ENCODE assay signal across 9 mouse cellular contexts in genomic region chr11:98035977-98036377, GRCm38 (mm10). TPM values are rescaled to one million over a fixed set of nuclear protein-coding genes. Genes with fewer than 3 reads are reported as not detected.
DNase-seq lines count a peak whose midpoint lies in the region; ATAC-seq and TF ChIP-seq lines count a peak whose summit lies in the region.
"Had no signal": no experiment of that assay in that cellular context is flagged by ENCODE, and none has a peak within 500 bp of the region (broad histone marks: within the 10 kb centered on the region; RNA-seq: fewer than 3 reads in every experiment).

No protein-coding gene starts in this region.

- H3K4me2 ChIP-seq in forebrain, embryonic 13.5 days, result peak overlapping the region; percentile 76
- H3K4me2 ChIP-seq in stomach, embryonic 16.5 days (ENCODE audit: low read depth, low read length), result peak overlapping the region; percentile 53

- peak; percentile 54 for ATAC-seq in forebrain, embryonic 13.5 days
- ATAC-seq in stomach, embryonic 16.5 days (ENCODE audit: insufficient read depth, low FRiP score), result peak; percentile 59; the same call in 1 of the 2 replicates

- H3K9ac ChIP-seq in forebrain, embryonic 13.5 days, result peak overlapping the region; percentile 66
- peak overlapping the region; percentile 50 for H3K9ac ChIP-seq in stomach, embryonic 16.5 days (ENCODE audit: low read length)

- no peaks in the 10 kb centered on the region for H3K9me3 ChIP-seq in forebrain, embryonic 13.5 days (replicated peaks)
- H3K9me3 ChIP-seq in stomach, embryonic 16.5 days (replicated peaks; ENCODE audit: control insufficient read depth, low read length), result no peaks in the 10 kb centered on the region

- peaks cover 15% of the 10 kb centered on the region for H3K27me3 ChIP-seq in forebrain, embryonic 13.5 days
- H3K27me3 ChIP-seq in stomach, embryonic 16.5 days (ENCODE audit: control insufficient read depth, insufficient read depth, low read length), result peaks cover 9% of the 10 kb centered on the region; the same call in 1 of the 2 replicates

- no peak overlapping the region for H3K27ac ChIP-seq in forebrain, embryonic 13.5 days
- no peak overlapping the region for H3K27ac ChIP-seq in stomach, embryonic 16.5 days (ENCODE audit: low read length)

- peaks cover 4% of the 10 kb centered on the region for H3K36me3 ChIP-seq in forebrain, embryonic 13.5 days (ENCODE audit: poor library complexity, severe bottlenecking)
- H3K36me3 ChIP-seq in stomach, embryonic 16.5 days (ENCODE audit: control insufficient read depth, insufficient read depth, low read length), result no peaks in the 10 kb centered on the region

- H3K4me1 ChIP-seq in forebrain, embryonic 13.5 days, result peaks cover 20% of the 10 kb centered on the region
- H3K4me1 ChIP-seq in stomach, embryonic 16.5 days (ENCODE audit: control insufficient read depth, insufficient read depth, low read length), result peaks cover 13% of the 10 kb centered on the region

- TF ChIP-seq POLR2A in brain, embryonic 14.5 days (IDR thresholded peaks at IDR 0.05; ENCODE audit: borderline replicate concordance, extremely low read depth, insufficient read depth, insufficient read length, poor library complexity, severe bottlenecking), result no peak

- DNase-seq in left cerebral cortex, adult 18-20 months (ENCODE audit: low spot score in 2 of 2), result peak; percentile 56 to 58
- DNase-seq in left cerebral cortex, adult 8-10 months (ENCODE audit: low spot score in 2 of 2), result no peak
- DNase-seq in brain, embryonic 14.5 days (ENCODE audit: low read depth), result peak; percentile 76
- peak; percentile 39 for DNase-seq in induced T-regulatory cell, adult 2 months (ENCODE audit: low read depth)
- DNase-seq in lung, postnatal 4 days, result peak; percentile 37 to 65
- no peak for DNase-seq in thymus, postnatal 14 days

- H3K4me3 ChIP-seq in forebrain, embryonic 13.5 days, result peak overlapping the region; percentile 37
- peak overlapping the region; percentile 34 for H3K4me3 ChIP-seq in stomach, embryonic 16.5 days (replicated peaks; ENCODE audit: low read length)

- 0% methylated on average over 27 of the region's 27 CpGs for WGBS in forebrain, embryonic 13.5 days
- under 1% methylated on average over 27 of the region's 27 CpGs for WGBS in stomach, embryonic 16.5 days

- no peak for TF ChIP-seq CTCF in brain, embryonic 14.5 days (IDR thresholded peaks at IDR 0.05; ENCODE audit: borderline replicate concordance, extremely low read depth, insufficient read depth, insufficient read length)

RNA-seq across cellular contexts. Expression of gene Rpl19, which starts 9.5 kb away (rescaled TPM):
- 100 to 1,000 TPM; 627 to 650 TPM for total RNA-seq in left cerebral cortex, adult 18-20 months (2021)
- 100 to 1,000 TPM; 564 to 674 (median 627) TPM for total RNA-seq in left cerebral cortex, adult 8-10 months (2022)
- 1,103 and 1,209 TPM in 2 replicates for polyA plus RNA-seq in brain, embryonic 14.5 days (2012; rRNA removed)
- 801 and 821 TPM in 2 replicates for polyA plus RNA-seq in forebrain, embryonic 13.5 days (2015; fragmentation: Nextera tagmentation; extraction: Ambion mirVana)
- polyA plus RNA-seq in stomach, embryonic 16.5 days (2015; fragmentation: Nextera tagmentation; extraction: Ambion mirVana), result 825 and 942 TPM in 2 replicates

RNA-seq across cellular contexts. Expression of gene Cacnb1, which starts 13.1 kb away (rescaled TPM):
- 100 to 1,000 TPM; 154 to 170 TPM for total RNA-seq in left cerebral cortex, adult 18-20 months (2021)
- 100 to 1,000 TPM; 127 to 142 (median 137) TPM for total RNA-seq in left cerebral cortex, adult 8-10 months (2022)
- 60.8 and 90.1 TPM in 2 replicates for polyA plus RNA-seq in brain, embryonic 14.5 days (2012; rRNA removed)
- polyA plus RNA-seq in forebrain, embryonic 13.5 days (2015; fragmentation: Nextera tagmentation; extraction: Ambion mirVana), result 25.9 and 29.9 TPM in 2 replicates
- 7.0 and 12.1 TPM in 2 replicates for polyA plus RNA-seq in stomach, embryonic 16.5 days (2015; fragmentation: Nextera tagmentation; extraction: Ambion mirVana)

RNA-seq across cellular contexts. Expression of gene Stac2, which starts 17.3 kb away (rescaled TPM):
- 100 to 1,000 TPM in 1 of 2 experiments, 10 to 100 TPM in 1; 86.3 to 109 TPM for total RNA-seq in left cerebral cortex, adult 18-20 months (2021)
- total RNA-seq in left cerebral cortex, adult 8-10 months (2022), result 100 to 1,000 TPM in 1 of 4 experiments, 10 to 100 TPM in 3; 83.1 to 109 (median 94.1) TPM
- polyA plus RNA-seq in brain, embryonic 14.5 days (2012; rRNA removed), result 1.8 and 5.5 TPM in 2 replicates
- polyA plus RNA-seq in forebrain, embryonic 13.5 days (2015; fragmentation: Nextera tagmentation; extraction: Ambion mirVana), result 1.2 and 1.6 TPM in 2 replicates
- 0.25 and 0.47 TPM in 2 replicates for polyA plus RNA-seq in stomach, embryonic 16.5 days (2015; fragmentation: Nextera tagmentation; extraction: Ambion mirVana)
- total RNA-seq: liver, adult 2 months had no signal
- polyA plus RNA-seq: liver, adult 2 months had no signal

RNA-seq across cellular contexts. Expression of gene Arl5c, which starts 40.0 kb away (rescaled TPM):
- total RNA-seq in left cerebral cortex, adult 18-20 months (2021), result 1 to 10 TPM; 1.4 to 1.9 TPM
- 1 to 10 TPM; 1.5 to 2.1 (median 1.7) TPM for total RNA-seq in left cerebral cortex, adult 8-10 months (2022)
- polyA plus RNA-seq in brain, embryonic 14.5 days (2012; rRNA removed), result 0.89 and 1.1 TPM in 2 replicates
- polyA plus RNA-seq in forebrain, embryonic 13.5 days (2015; fragmentation: Nextera tagmentation; extraction: Ambion mirVana), result 8.4 and 11.0 TPM in 2 replicates
- polyA plus RNA-seq in stomach, embryonic 16.5 days (2015; fragmentation: Nextera tagmentation; extraction: Ambion mirVana), result 10.5 and 11.8 TPM in 2 replicates

RNA-seq across cellular contexts. Expression of gene Plxdc1, which starts 49.7 kb away (rescaled TPM):
- total RNA-seq in left cerebral cortex, adult 18-20 months (2021), result 10 to 100 TPM; 42.2 to 46.7 TPM
- total RNA-seq in left cerebral cortex, adult 8-10 months (2022), result 10 to 100 TPM; 41.2 to 46.2 (median 43.9) TPM
- 0.67 and 0.90 TPM in 2 replicates for polyA plus RNA-seq in brain, embryonic 14.5 days (2012; rRNA removed)
- polyA plus RNA-seq in forebrain, embryonic 13.5 days (2015; fragmentation: Nextera tagmentation; extraction: Ambion mirVana), result 0.14 and 0.34 TPM in 2 replicates
- polyA plus RNA-seq in stomach, embryonic 16.5 days (2015; fragmentation: Nextera tagmentation; extraction: Ambion mirVana), result 0.72 and 1.0 TPM in 2 replicates

Comparison
In these comparisons a context has a peak if more than half of its experiments do, and no peak if none do; other contexts are left out.
1. DNase-seq: peak in left cerebral cortex, adult 18-20 months (2 of 2), brain, embryonic 14.5 days (single experiment), induced T-regulatory cell, adult 2 months (single experiment) and lung, postnatal 4 days (2 of 2); none in left cerebral cortex, adult 8-10 months (0 of 2) and thymus, postnatal 14 days (single experiment).